ENCODE assay signal across 8 mouse cellular contexts in the genomic region with DNA sequence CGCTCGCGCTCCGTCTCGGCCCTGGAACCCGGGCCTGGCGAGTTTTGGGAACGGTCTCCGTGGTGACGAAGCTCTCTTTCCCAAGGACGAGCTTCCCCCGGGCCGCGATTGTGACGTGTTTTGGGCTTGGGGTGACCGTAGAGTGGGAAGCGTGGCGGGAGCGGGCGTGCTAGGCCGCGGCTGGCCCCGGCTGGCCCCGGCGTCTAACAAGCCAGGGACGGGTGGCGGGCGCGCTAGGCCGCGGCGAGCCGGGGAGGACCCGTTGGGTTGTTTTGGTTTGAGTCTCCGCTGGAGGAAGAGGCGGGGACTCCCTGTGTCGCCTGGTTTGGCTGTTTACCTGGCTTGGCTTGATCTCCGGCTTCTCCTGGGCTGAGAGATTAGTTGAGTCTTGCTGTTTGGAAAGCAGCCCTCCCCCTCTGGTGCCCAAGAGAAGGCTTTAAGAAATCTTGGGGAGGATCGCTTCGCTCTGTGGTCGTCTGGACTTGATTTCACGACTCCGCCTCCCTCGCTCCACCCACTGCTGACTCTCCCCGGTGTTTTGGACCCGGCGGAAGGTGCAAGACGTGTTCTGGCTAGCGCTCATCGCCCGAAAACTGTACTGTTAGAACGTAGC. TPM values are rescaled to one million over a fixed set of nuclear protein-coding genes. Genes with fewer than 3 reads are reported as not detected.
DNase-seq lines count a peak whose midpoint lies in the region; ATAC-seq lines count a peak whose summit lies in the region.

No protein-coding gene starts in this region.

- no peaks in the 10 kb centered on the region for H3K36me3 ChIP-seq in intestine, embryonic 14.5 days (ENCODE audit: control insufficient read depth, insufficient read depth, low read length)

- H3K27me3 ChIP-seq in intestine, embryonic 14.5 days (replicated peaks; ENCODE audit: control insufficient read depth, insufficient read depth, low read length), result no peaks in the 10 kb centered on the region

- H3K9me3 ChIP-seq in intestine, embryonic 14.5 days (ENCODE audit: control insufficient read depth, low read length), result no peaks in the 10 kb centered on the region

- peak overlapping the region; percentile 70 for H3K4me2 ChIP-seq in intestine, embryonic 14.5 days (ENCODE audit: low read length)

- peaks cover 5% of the 10 kb centered on the region for H3K4me1 ChIP-seq in intestine, embryonic 14.5 days (replicated peaks; ENCODE audit: control insufficient read depth, insufficient read depth, low read length)

- intact Hi-C loops in gastrocnemius, postnatal 14 days (cut with DNase I; ENCODE audit: low total_unique reads), result loop anchor here (10.0 kb wide), 1 partner anchor 49 kb away; no protein-coding TSS in a partner anchor
- intact Hi-C loops in left cerebral cortex, postnatal 36 days (cut with DNase I), result loop anchor here (5.0 kb wide), 1 partner anchor 72 kb away; the partner anchor contains the start of gene Hibadh

- H3K9ac ChIP-seq in intestine, embryonic 14.5 days (ENCODE audit: low read length), result peak overlapping the region; percentile 73

- H3K4me3 ChIP-seq in intestine, embryonic 14.5 days (ENCODE audit: low read depth, low read length), result peak overlapping the region; percentile 66

- peak; percentile 86 for ATAC-seq in intestine, embryonic 14.5 days (replicated peaks; ENCODE audit: low FRiP score, low TSS enrichment, low read depth)

- peak overlapping the region; percentile 69 for H3K27ac ChIP-seq in intestine, embryonic 14.5 days (ENCODE audit: low read depth)

- DNase-seq in ZHBTc4 (ENCODE audit: low read depth, low spot score), result peak; percentile 90
- peak; percentile 82 for DNase-seq in embryo, embryonic 10.5 days (ENCODE audit: low spot score)
- peak; percentile 70 for DNase-seq in gastrocnemius, postnatal 14 days
- peak; percentile 93 for DNase-seq in intestine, embryonic 14.5 days (ENCODE audit: low spot score)
- peak; percentile 70 to 73 for DNase-seq in left cerebral cortex, postnatal 36 days (ENCODE audit: low spot score in 2 of 2)
- peak; percentile 70 for DNase-seq in mesoderm, embryonic 11.5 days (ENCODE audit: low read depth, low spot score)
- peak; percentile 40 for DNase-seq in right cerebral cortex, postnatal 14 days
- DNase-seq in urinary bladder, postnatal 14 days (ENCODE audit: low spot score), result peak; percentile 85

- under 1% methylated on average over 52 of the region's 52 CpGs for WGBS in intestine, embryonic 14.5 days

RNA-seq across cellular contexts. Expression of gene Tax1bp1, which starts 0.5 kb away (rescaled TPM):
- total RNA-seq in gastrocnemius, postnatal 14 days (2021), result 10 to 100 TPM; 63.3 to 63.9 TPM
- 130 and 134 TPM in 2 replicates for polyA plus RNA-seq in intestine, embryonic 14.5 days (2014; fragmentation: Nextera tagmentation; extraction: Ambion mirVana)
- 100 to 1,000 TPM; 125 TPM for total RNA-seq in left cerebral cortex, postnatal 36 days (2021)

Comparison
In these comparisons a context has a peak if more than half of its experiments do, and no peak if none do; other contexts are left out.
1. Peak in every context shown above with its lines: DNase-seq, ATAC-seq, H3K4me3 ChIP-seq and H3K27ac ChIP-seq.
2. DNase-seq: peak in every context shown above with its lines; median percentile 93 in intestine, embryonic 14.5 days; 90 in ZHBTc4; 85 in urinary bladder, postnatal 14 days; 82 in embryo, embryonic 10.5 days; 72 in left cerebral cortex, postnatal 36 days; 70 in gastrocnemius, postnatal 14 days; 70 in mesoderm, embryonic 11.5 days; 40 in right cerebral cortex, postnatal 14 days.